Mouse (Mus musculus) hindbrain, embryonic 11.5 days (tissue): Measurements from ENCODE around the gene Mpp4. TPM values are rescaled to one million over a fixed set of nuclear protein-coding genes. Genes with fewer than 3 reads are reported as not detected.

Experiments used
- ATAC-seq: fragments of 200-750 bp; cut with Nextera tagmentation; 2 replicates; pipeline ENCODE4 v1.8.0; 2017; ENCODE audit warnings: mild to moderate bottlenecking, moderate TSS enrichment, moderate library complexity; ENCODE audit not compliant: low FRiP score
- DNase-seq: peaks from one replicate; pipeline ENCODE4 v3.0.0-alpha.2; 2015; ENCODE audit warnings: low spot score
- H3K27ac ChIP-seq: fragments of 300-500 bp; sonication (generic); 2 replicates; pipeline ENCODE4 v1.5.1; 2014; ENCODE audit warnings: mild to moderate bottlenecking, low read depth, low read length
- H3K27me3 ChIP-seq: fragments of 300-500 bp; sonication (generic); 2 replicates; pipeline ENCODE4 v1.6.1; 2014; ENCODE audit warnings: mild to moderate bottlenecking, low read length, moderate library complexity, mixed read lengths; ENCODE audit not compliant: control insufficient read depth, insufficient read depth
- H3K36me3 ChIP-seq: fragments of 300-500 bp; sonication (generic); 2 replicates; pipeline ENCODE4 v1.6.1; 2014; ENCODE audit warnings: mild to moderate bottlenecking, low read length, moderate library complexity, mixed read lengths; ENCODE audit not compliant: control insufficient read depth, insufficient read depth
- H3K4me1 ChIP-seq: fragments of 300-500 bp; sonication (generic); replicated peaks from 2 replicates; pipeline ENCODE4 v1.6.1; 2014; ENCODE audit warnings: low read length, mixed read lengths; ENCODE audit not compliant: control insufficient read depth, insufficient read depth
- H3K4me2 ChIP-seq: fragments of 300-500 bp; sonication (generic); replicated peaks from 2 replicates; pipeline ENCODE4 v1.6.1; 2014; ENCODE audit warnings: mild to moderate bottlenecking, low read depth, low read length
- H3K4me3 ChIP-seq: fragments of 300-500 bp; sonication (generic); 2 replicates; pipeline ENCODE4 v1.5.1; 2014; ENCODE audit warnings: low read depth, low read length
- H3K9ac ChIP-seq: fragments of 300-500 bp; sonication (generic); 2 replicates; pipeline ENCODE4 v1.6.1; 2014; ENCODE audit warnings: low read depth, low read length
- H3K9me3 ChIP-seq: fragments of 300-500 bp; sonication (generic); 2 replicates; pipeline ENCODE4 v1.6.1; 2016; ENCODE audit warnings: low read length; ENCODE audit not compliant: control insufficient read depth
- WGBS: fragments of 180-500 bp; shearing (Covaris S2); extraction: QIAGEN DNeasy Blood & Tissue Kit; methylation state at CpG from one replicate; pipeline ENCODE4 v1.1.7; 2014; 5-methylcytosine and 5-hydroxymethylcytosine counted together
- polyA plus RNA-seq: library from polyadenylated mRNA; unstranded; fragments of >200 nt; fragmentation: Nextera tagmentation; extraction: Ambion mirVana; gene quantifications from 2 replicates; pipeline ENCODE4 v1.2.1, GENCODE M21; 2014

The Mpp4 gene
- polyA plus RNA-seq, 1 experiment from 2014 or later = 0.96 TPM

GRCm38 (mm10) chr1:59142809-59143208 lies 20.4 kb downstream of the Mpp4 start:
- no peak overlapping the region for H3K9ac ChIP-seq
- no peaks in the 10 kb centered on the region for H3K4me1 ChIP-seq
- no peak overlapping the region for H3K27ac ChIP-seq
- no peak overlapping the region for H3K4me3 ChIP-seq
- H3K9me3 ChIP-seq = no peaks in the 10 kb centered on the region
- DNase-seq (peak; percentile 72), ATAC-seq (no peak)
- no peaks in the 10 kb centered on the region for H3K36me3 ChIP-seq
- H3K27me3 ChIP-seq = no peaks in the 10 kb centered on the region
- no peak overlapping the region for H3K4me2 ChIP-seq

- Histone ChIP-seq H3K4me1 (no peaks in the 10 kb centered on the region), H3K9me3 (no peaks in the 10 kb centered on the region), H3K9ac (no peak overlapping the region), H3K4me3 (no peak overlapping the region), H3K4me2 (no peak overlapping the region), H3K27me3 (no peaks in the 10 kb centered on the region), H3K27ac (no peak overlapping the region), H3K36me3 (no peaks in the 10 kb centered on the region)
- DNase-seq (no peak), ATAC-seq (no peak)
- WGBS = 83% methylated on average over 5 of the region's 5 CpGs
These were observed 28.8 kb downstream of the Mpp4 start for GRCm38 (mm10) chr1:59134419-59134818.

GRCm38 (mm10) chr1:59128879-59129278 lies 34.3 kb downstream of the Mpp4 start:
- no peak for DNase-seq
- Histone ChIP-seq H3K9me3 (no peaks in the 10 kb centered on the region), H3K27ac (no peak overlapping the region), H3K4me3 (no peak overlapping the region), H3K4me2 (no peak overlapping the region), H3K4me1 (no peaks in the 10 kb centered on the region), H3K27me3 (no peaks in the 10 kb centered on the region), H3K36me3 (no peaks in the 10 kb centered on the region), H3K9ac (no peak overlapping the region)
- ATAC-seq = no peak
- 71% methylated on average over 7 of the region's 7 CpGs for WGBS

- no peak for ATAC-seq
- H3K27ac ChIP-seq = no peak overlapping the region
- H3K4me3 ChIP-seq = no peak overlapping the region
- H3K9me3 ChIP-seq = no peaks in the 10 kb centered on the region
- no peak for DNase-seq
- H3K4me1 ChIP-seq = no peaks in the 10 kb centered on the region
- WGBS = 78% methylated on average over 5 of the region's 5 CpGs
- no peaks in the 10 kb centered on the region for H3K27me3 ChIP-seq
- no peak overlapping the region for H3K9ac ChIP-seq
- H3K36me3 ChIP-seq = no peaks in the 10 kb centered on the region
- H3K4me2 ChIP-seq = no peak overlapping the region
These were observed 37.6 kb downstream of the Mpp4 start for GRCm38 (mm10) chr1:59125558-59125957.

- H3K27ac ChIP-seq = peak within 1 kb of the TSS; percentile 91
- no peaks in the 10 kb centered on the region for H3K4me1 ChIP-seq
- peak within 1 kb of the TSS; percentile 92 for H3K9ac ChIP-seq
- no peaks in the 10 kb centered on the region for H3K9me3 ChIP-seq
- no peaks in the 10 kb centered on the region for H3K36me3 ChIP-seq
- H3K27me3 ChIP-seq = no peaks in the 10 kb centered on the region
- peak; percentile 99 for ATAC-seq
- WGBS = 1% methylated on average over 57 of the region's 74 CpGs
- DNase-seq = peak; percentile 96
- peak within 1 kb of the TSS; percentile 74 for H3K4me3 ChIP-seq
- H3K4me2 ChIP-seq = peak within 1 kb of the TSS; percentile 81
These were observed 43.3 kb downstream of the Mpp4 start, which contains the start of gene Tmem237 for GRCm38 (mm10) chr1:59119720-59120457. Gene Tmem237 (minus strand): TSS chr1:59120408.

GRCm38 (mm10) chr1:59110524-59110923 lies 52.7 kb downstream of the Mpp4 start:
- Histone ChIP-seq H3K4me1 (no peaks in the 10 kb centered on the region), H3K9me3 (no peaks in the 10 kb centered on the region), H3K36me3 (peaks cover 4% of the 10 kb centered on the region; the same call in 1 of the 2 replicates), H3K4me2 (no peak overlapping the region), H3K27me3 (no peaks in the 10 kb centered on the region), H3K4me3 (no peak overlapping the region), H3K27ac (no peak overlapping the region), H3K9ac (no peak overlapping the region)
- WGBS = 89% methylated on average over 8 of the region's 8 CpGs
- ATAC-seq = no peak
- no peak for DNase-seq

GRCm38 (mm10) chr1:59102071-59102470 lies 61.1 kb downstream of the Mpp4 start:
- Histone ChIP-seq H3K4me1 (no peaks in the 10 kb centered on the region), H3K27me3 (no peaks in the 10 kb centered on the region), H3K4me3 (no peak overlapping the region), H3K27ac (no peak overlapping the region), H3K9ac (no peak overlapping the region), H3K9me3 (no peaks in the 10 kb centered on the region), H3K4me2 (no peak overlapping the region), H3K36me3 (peaks cover 5% of the 10 kb centered on the region; the same call in 1 of the 2 replicates)
- no peak for DNase-seq
- ATAC-seq = no peak
- WGBS = 89% methylated on average over 6 of the region's 6 CpGs

GRCm38 (mm10) chr1:59101020-59101419 lies 62.2 kb downstream of the Mpp4 start:
- H3K36me3 ChIP-seq = peaks cover 4% of the 10 kb centered on the region; the same call in 1 of the 2 replicates
- no peak overlapping the region for H3K4me3 ChIP-seq
- no peaks in the 10 kb centered on the region for H3K9me3 ChIP-seq
- H3K4me2 ChIP-seq = no peak overlapping the region
- H3K4me1 ChIP-seq = no peaks in the 10 kb centered on the region
- no peak overlapping the region for H3K9ac ChIP-seq
- ATAC-seq (no peak), DNase-seq (no peak)
- 84% methylated on average over 5 of the region's 5 CpGs for WGBS
- H3K27ac ChIP-seq = no peak overlapping the region
- no peaks in the 10 kb centered on the region for H3K27me3 ChIP-seq

- WGBS = 96% methylated on average over 19 of the region's 19 CpGs
These were observed 68.5 kb downstream of the Mpp4 start, which contains the start of gene C2cd6 for GRCm38 (mm10) chr1:59094705-59095104. Gene C2cd6 (minus strand): TSS chr1:59094900.

More at GRCm38 (mm10) chr1:59094705-59095104, 68.5 kb downstream of the Mpp4 start, which contains the start of gene C2cd6:
- no peak within 1 kb of the TSS for H3K4me2 ChIP-seq
- H3K4me3 ChIP-seq = no peak within 1 kb of the TSS
- H3K9me3 ChIP-seq = no peaks in the 10 kb centered on the region
- ATAC-seq = no peak
- no peaks in the 10 kb centered on the region for H3K4me1 ChIP-seq
- DNase-seq = no peak
- no peak within 1 kb of the TSS for H3K9ac ChIP-seq
- H3K27me3 ChIP-seq = no peaks in the 10 kb centered on the region
- no peak within 1 kb of the TSS for H3K27ac ChIP-seq
- no peaks in the 10 kb centered on the region for H3K36me3 ChIP-seq
